Mouse (Mus musculus) MEL (cell line): ENCODE results near the gene Vcam1. TPM values are rescaled to one million over a fixed set of nuclear protein-coding genes. Genes with fewer than 3 reads are reported as not detected.

ENCODE experiments used
- DNase-seq: peaks from one replicate; pipeline ENCODE4 v3.0.0; 2011; ENCODE audit warnings: low read depth, low spot score
- H3K27ac ChIP-seq: 2 replicates; pipeline ENCODE4 v1.5.1; 2012; ENCODE audit warnings: low read depth, mild to moderate bottlenecking, control low read depth, low read length, moderate library complexity; ENCODE audit not compliant: control insufficient read depth
- H3K27me3 ChIP-seq, 2 experiments: fragments of 150-350 bp in 1 of 2; sonication (generic) in 1 of 2; 2 replicates each; pipeline ENCODE4 v1.6.1; 2012; ENCODE audit warnings: low read length in 2 of 2, mild to moderate bottlenecking in 2 of 2, improper control_type of control experiment in 1 of 2, moderate library complexity in 1 of 2; ENCODE audit not compliant: insufficient read depth in 2 of 2, control insufficient read depth in 1 of 2
- H3K36me3 ChIP-seq, 2 experiments: 2 replicates each; pipeline ENCODE4 v1.6.1; 2012 to 2014; ENCODE audit warnings: low read length in 2 of 2, improper control_type of control experiment in 1 of 2, inconsistent platforms in 1 of 2, mild to moderate bottlenecking in 1 of 2; ENCODE audit not compliant: insufficient read depth in 2 of 2, control insufficient read depth in 1 of 2
- H3K4me1 ChIP-seq, 2 experiments: fragments of 150-350 bp in 1 of 2; sonication (generic) in 1 of 2; 2 replicates each; pipeline ENCODE4 v1.6.1; 2012; ENCODE audit warnings: low read length in 2 of 2, improper control_type of control experiment in 1 of 2, mild to moderate bottlenecking in 1 of 2; ENCODE audit not compliant: insufficient read depth in 2 of 2, control insufficient read depth in 1 of 2
- H3K4me3 ChIP-seq, 2 experiments: fragments of 150-350 bp in 1 of 2; sonication (generic) in 1 of 2; 2 replicates each; pipeline ENCODE4 v1.5.1; 2012; ENCODE audit warnings: low read depth in 2 of 2, low read length in 2 of 2, mild to moderate bottlenecking in 2 of 2, moderate library complexity in 2 of 2, control low read depth in 1 of 2, improper control_type of control experiment in 1 of 2; ENCODE audit not compliant: control insufficient read depth in 1 of 2, insufficient read depth in 1 of 2
- H3K79me2 ChIP-seq: 2 replicates; pipeline ENCODE4 v1.6.1; 2012; ENCODE audit warnings: mild to moderate bottlenecking, low read length, moderate library complexity; ENCODE audit not compliant: control insufficient read depth, poor library complexity, insufficient read depth
- H3K9ac ChIP-seq: 2 replicates; pipeline ENCODE4 v1.6.1; 2012; ENCODE audit warnings: low read depth, mild to moderate bottlenecking, control low read depth, low read length, moderate library complexity; ENCODE audit not compliant: control insufficient read depth, poor library complexity, severe bottlenecking
- H3K9me3 ChIP-seq: fragments of 150-350 bp; sonication (generic); replicated peaks from 2 replicates; pipeline ENCODE4 v1.6.1; 2012; ENCODE audit warnings: mild to moderate bottlenecking, low read length, improper control_type of control experiment, moderate library complexity; ENCODE audit not compliant: insufficient read depth
- BHLHE40 ChIP-seq: IDR thresholded peaks from 2 replicates; pipeline ENCODE4 v1.6.1; 2012; ENCODE audit warnings: low read depth, mild to moderate bottlenecking, inconsistent platforms, low read length, improper control_type of control experiment, borderline replicate concordance
- CHD1 ChIP-seq: IDR thresholded peaks from 2 replicates; pipeline ENCODE4 v1.6.1; 2012; ENCODE audit warnings: low read depth, mild to moderate bottlenecking, inconsistent platforms, low read length, improper control_type of control experiment
- CHD2 ChIP-seq: IDR thresholded peaks from 2 replicates; pipeline ENCODE4 v1.6.1; 2011; ENCODE audit warnings: low read length, improper control_type of control experiment
- ELF1 ChIP-seq: IDR thresholded peaks from 2 replicates; pipeline ENCODE4 v1.6.1; 2014; ENCODE audit warnings: low read depth, mild to moderate bottlenecking, inconsistent platforms, low read length, improper control_type of control experiment, moderate library complexity
- ETS1 ChIP-seq: IDR thresholded peaks from 2 replicates; pipeline ENCODE4 v1.6.1; 2012; ENCODE audit warnings: low read depth, mild to moderate bottlenecking, inconsistent platforms, low read length, improper control_type of control experiment, moderate library complexity
- GABPA ChIP-seq: IDR thresholded peaks from 2 replicates; pipeline ENCODE4 v1.6.1; 2012; ENCODE audit warnings: low read depth, mild to moderate bottlenecking, inconsistent platforms, low read length, improper control_type of control experiment, moderate library complexity
- GATA1 ChIP-seq: IDR thresholded peaks from 2 replicates; pipeline ENCODE4 v1.6.1; 2011; ENCODE audit warnings: low read depth, low read length, improper control_type of control experiment
- HCFC1 ChIP-seq: IDR thresholded peaks from 2 replicates; pipeline ENCODE4 v1.6.1; 2012; ENCODE audit warnings: low read depth, mild to moderate bottlenecking, inconsistent platforms, low read length, improper control_type of control experiment, moderate library complexity
- JUND ChIP-seq: IDR thresholded peaks from 2 replicates; pipeline ENCODE4 v1.6.1; 2011; ENCODE audit warnings: low read depth, mild to moderate bottlenecking, improper control_type of control experiment, low read length
- MAX ChIP-seq: IDR thresholded peaks from 2 replicates; pipeline ENCODE4 v1.6.1; 2011; ENCODE audit warnings: low read length, improper control_type of control experiment
- MEF2A ChIP-seq: IDR thresholded peaks from 2 replicates; pipeline ENCODE4 v1.6.1; 2014; ENCODE audit warnings: low read depth, mild to moderate bottlenecking, inconsistent platforms, low read length, improper control_type of control experiment; ENCODE audit not compliant: poor library complexity, insufficient replicate concordance, severe bottlenecking; ENCODE audit errors: extremely low read depth
- MYB ChIP-seq: IDR thresholded peaks from 2 replicates; pipeline ENCODE4 v1.6.1; 2011; ENCODE audit warnings: mild to moderate bottlenecking, low read depth, low read length, improper control_type of control experiment
- NELFE ChIP-seq: IDR thresholded peaks from 2 replicates; pipeline ENCODE4 v1.6.1; 2011; ENCODE audit warnings: low read depth, low read length, improper control_type of control experiment
- POLR2AphosphoS2 ChIP-seq: IDR thresholded peaks from 2 replicates; pipeline ENCODE4 v1.6.1; 2011; ENCODE audit warnings: low read length, improper control_type of control experiment
- RCOR1 ChIP-seq: IDR thresholded peaks from 2 replicates; pipeline ENCODE4 v1.6.1; 2012; ENCODE audit warnings: low read depth, mild to moderate bottlenecking, inconsistent platforms, low read length, improper control_type of control experiment
- SIN3A ChIP-seq: IDR thresholded peaks from 2 replicates; pipeline ENCODE4 v1.6.1; 2012; ENCODE audit warnings: low read length, improper control_type of control experiment, inconsistent platforms
- SMC3 ChIP-seq: IDR thresholded peaks from 2 replicates; pipeline ENCODE4 v1.6.1; 2011; ENCODE audit warnings: low read depth, low read length, improper control_type of control experiment
- TBP ChIP-seq: IDR thresholded peaks from 2 replicates; pipeline ENCODE4 v1.8.0; 2011; ENCODE audit warnings: low read depth, low read length, improper control_type of control experiment
- UBTF ChIP-seq: IDR thresholded peaks from 2 replicates; pipeline ENCODE4 v1.6.1; 2012; ENCODE audit warnings: low read depth, mild to moderate bottlenecking, inconsistent platforms, low read length, improper control_type of control experiment, moderate library complexity, borderline replicate concordance; ENCODE audit not compliant: insufficient read depth
- USF2 ChIP-seq, 2 experiments: IDR thresholded peaks; 2 replicates each; pipeline ENCODE4 v1.6.1; 2011 to 2012; ENCODE audit warnings: improper control_type of control experiment in 2 of 2, low read length in 2 of 2, borderline replicate concordance in 1 of 2, inconsistent platforms in 1 of 2, low read depth in 1 of 2, mild to moderate bottlenecking in 1 of 2; ENCODE audit not compliant: insufficient read depth in 1 of 2
- ZNF384 ChIP-seq: IDR thresholded peaks from 2 replicates; pipeline ENCODE4 v1.6.1; 2012; ENCODE audit warnings: low read depth, mild to moderate bottlenecking, inconsistent platforms, low read length, improper control_type of control experiment
- polyA plus RNA-seq, 2 experiments: library from polyadenylated mRNA; stranded (reverse) in 1 of 2; unstranded in 1 of 2; fragments of >175 nt in 1 of 2; fragments of >200 nt in 1 of 2; gene quantifications; 2 replicates each; pipeline versions ENCODE4 v1.2.1 to v1.2.4; 2012; ENCODE audit warnings: low replicate concordance in 2 of 2, low read depth in 1 of 2; ENCODE audit not compliant: insufficient read length in 2 of 2, insufficient read depth in 1 of 2, missing spikeins in 1 of 2
- total RNA-seq: library from RNA; depleted of rRNA; stranded (reverse); fragments of 300-350 nt; gene quantifications from 2 replicates; pipeline ENCODE4 v1.2.3, GENCODE M21; 2012

Vcam1 gene
- total and polyA plus RNA-seq, 3 experiments: not detected

GRCm38 (mm10) chr3:116139000-116139399 is 9.5 kb upstream of the Vcam1 start:
- no peak for DNase-seq
- no peak overlapping the region for H3K27ac ChIP-seq
- H3K36me3 ChIP-seq: no peaks in the 10 kb centered on the region
- H3K9me3 ChIP-seq: no peaks in the 10 kb centered on the region
- no peak for TF ChIP-seq NELFE
- no peak for TF ChIP-seq GATA1
- TF ChIP-seq MYB: no peak
- no peak for TF ChIP-seq MEF2A
- no peak for TF ChIP-seq SIN3A
- TF ChIP-seq RCOR1: no peak
- TF ChIP-seq UBTF: no peak
- TF ChIP-seq SMC3: no peak
- TF ChIP-seq ETS1: no peak
- TF ChIP-seq USF2 (IDR thresholded peaks at IDR 0.05; ENCODE audit: borderline replicate concordance in 1 of 2, insufficient read depth in 1 of 2, low read depth in 1 of 2, low read length in 2 of 2): no peak
- no peak for TF ChIP-seq POLR2AphosphoS2
- no peak for TF ChIP-seq ZNF384
- no peak for TF ChIP-seq BHLHE40
- no peak for TF ChIP-seq ELF1
- no peak for TF ChIP-seq MAX
- no peak for TF ChIP-seq TBP
- no peak for TF ChIP-seq CHD1
- TF ChIP-seq HCFC1: no peak
- TF ChIP-seq CHD2: no peak
- TF ChIP-seq, all 39 proteins: peak for 0
- no peak overlapping the region for H3K4me3 ChIP-seq
- H3K79me2 ChIP-seq: no peaks in the 10 kb centered on the region
- H3K9ac ChIP-seq: no peak overlapping the region
- H3K4me1 ChIP-seq: no peaks in the 10 kb centered on the region
- H3K27me3 ChIP-seq: peaks cover 0 to 1% of the 10 kb centered on the region in 2 experiments; a peak in 2 of 4 replicates

GRCm38 (mm10) chr3:116138081-116138480 is 8.6 kb upstream of the Vcam1 start:
- H3K9me3 ChIP-seq: no peaks in the 10 kb centered on the region
- no peaks in the 10 kb centered on the region for H3K4me1 ChIP-seq
- H3K27ac ChIP-seq: no peak overlapping the region
- TF ChIP-seq TBP (no peak), UBTF (no peak), GATA1 (no peak), JUND (no peak), GABPA (no peak)
- H3K36me3 ChIP-seq: no peaks in the 10 kb centered on the region
- H3K9ac ChIP-seq: no peak overlapping the region
- no peaks in the 10 kb centered on the region for H3K79me2 ChIP-seq
- H3K4me3 ChIP-seq: no peak overlapping the region
- H3K27me3 ChIP-seq: peaks cover 0 to 1% of the 10 kb centered on the region in 2 experiments; a peak in 2 of 4 replicates
- no peak for DNase-seq
